Mouse (Mus musculus) neural tube, embryonic 13.5 days (tissue): Measurements from ENCODE around the gene Misp. TPM values are rescaled to one million over a fixed set of nuclear protein-coding genes. Genes with fewer than 3 reads are reported as not detected.

Experiments
- ATAC-seq: fragments of 200-750 bp; cut with Nextera tagmentation; 2 replicates; pipeline ENCODE4 v1.8.0; 2017; ENCODE audit warnings: low read depth, mild to moderate bottlenecking, moderate TSS enrichment, moderate library complexity
- H3K27ac ChIP-seq: fragments of 300-500 bp; sonication (generic); replicated peaks from 2 replicates; pipeline ENCODE4 v1.5.1; 2015; ENCODE audit warnings: moderate library complexity, mild to moderate bottlenecking, inconsistent platforms
- H3K27me3 ChIP-seq: fragments of 300-500 bp; sonication (generic); 2 replicates; pipeline ENCODE4 v1.6.1; 2015; ENCODE audit warnings: mild to moderate bottlenecking, inconsistent platforms
- H3K36me3 ChIP-seq: fragments of 300-500 bp; sonication (generic); 2 replicates; pipeline ENCODE4 v1.6.1; 2015; ENCODE audit warnings: mild to moderate bottlenecking, inconsistent platforms
- H3K4me1 ChIP-seq: fragments of 300-500 bp; sonication (generic); replicated peaks from 2 replicates; pipeline ENCODE4 v1.6.1; 2015; ENCODE audit warnings: inconsistent platforms
- H3K4me2 ChIP-seq: fragments of 300-500 bp; sonication (generic); 2 replicates; pipeline ENCODE4 v1.6.1; 2015; ENCODE audit warnings: inconsistent platforms, mild to moderate bottlenecking, moderate library complexity
- H3K4me3 ChIP-seq: fragments of 300-500 bp; sonication (generic); 2 replicates; pipeline ENCODE4 v1.5.1; 2015; ENCODE audit warnings: mild to moderate bottlenecking, inconsistent platforms
- H3K9ac ChIP-seq: fragments of 300-500 bp; sonication (generic); 2 replicates; pipeline ENCODE4 v1.6.1; 2015; ENCODE audit warnings: moderate library complexity, mild to moderate bottlenecking, inconsistent platforms
- H3K9me3 ChIP-seq: fragments of 300-500 bp; sonication (generic); 2 replicates; pipeline ENCODE4 v1.6.1; 2016; ENCODE audit warnings: inconsistent platforms
- WGBS: fragments of 180-500 bp; shearing (Covaris S2); methylation state at CpG from one replicate; pipeline ENCODE4 v1.1.7; 2015; 5-methylcytosine and 5-hydroxymethylcytosine counted together
- polyA plus RNA-seq: library from polyadenylated mRNA; unstranded; fragments of >200 nt; fragmentation: Nextera tagmentation; extraction: Ambion mirVana; gene quantifications from 2 replicates; pipeline ENCODE4 v1.2.1, GENCODE M21; 2015

Gene Misp
- polyA plus RNA-seq, 1 experiment from 2014 or later, result 2.5 TPM

DNA sequence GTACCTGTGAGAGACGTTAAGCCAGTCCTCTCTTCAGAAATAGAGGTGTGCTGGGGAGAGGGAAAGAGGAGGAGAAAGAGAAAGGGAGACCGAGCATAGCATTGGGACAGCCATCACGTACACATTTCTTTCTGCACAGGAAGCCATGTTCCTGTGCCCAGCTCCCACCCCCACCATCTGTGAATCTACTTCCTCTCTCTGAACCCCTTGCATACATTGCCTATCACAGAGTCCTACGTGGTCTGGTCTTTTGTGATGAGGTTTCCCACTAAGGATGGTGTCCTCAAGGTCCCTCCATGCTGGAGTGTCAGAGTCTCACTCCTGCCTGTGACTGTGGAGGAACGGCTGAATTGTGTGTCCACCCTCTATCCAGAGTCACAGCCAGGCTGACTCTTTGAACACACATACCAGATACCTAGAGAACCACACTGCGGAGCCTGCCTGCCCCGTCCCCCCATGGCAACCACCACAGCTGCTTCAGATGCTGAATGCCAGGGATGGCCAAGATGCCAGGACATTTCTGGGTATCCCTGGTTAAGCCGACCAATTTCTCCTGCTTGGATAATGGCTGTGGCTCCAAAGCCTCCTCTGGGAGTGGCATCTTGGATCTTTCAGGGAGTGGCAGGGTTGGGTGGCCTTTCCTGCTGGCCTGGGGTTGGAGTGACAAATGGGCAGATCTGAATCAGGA is 29.3 kb downstream of the Misp start:
- 91% methylated on average over 8 of the region's 8 CpGs for WGBS
- ATAC-seq, result no peak
- H3K4me2 ChIP-seq, result no peak overlapping the region
- no peak overlapping the region; the same call in 1 of the 2 replicates for H3K9ac ChIP-seq
- peaks cover 26% of the 10 kb centered on the region for H3K4me1 ChIP-seq
- H3K27ac ChIP-seq, result no peak overlapping the region
- H3K4me3 ChIP-seq, result no peak overlapping the region
- H3K9me3 ChIP-seq, result no peaks in the 10 kb centered on the region
- no peaks in the 10 kb centered on the region for H3K27me3 ChIP-seq
- H3K36me3 ChIP-seq, result no peaks in the 10 kb centered on the region

DNA sequence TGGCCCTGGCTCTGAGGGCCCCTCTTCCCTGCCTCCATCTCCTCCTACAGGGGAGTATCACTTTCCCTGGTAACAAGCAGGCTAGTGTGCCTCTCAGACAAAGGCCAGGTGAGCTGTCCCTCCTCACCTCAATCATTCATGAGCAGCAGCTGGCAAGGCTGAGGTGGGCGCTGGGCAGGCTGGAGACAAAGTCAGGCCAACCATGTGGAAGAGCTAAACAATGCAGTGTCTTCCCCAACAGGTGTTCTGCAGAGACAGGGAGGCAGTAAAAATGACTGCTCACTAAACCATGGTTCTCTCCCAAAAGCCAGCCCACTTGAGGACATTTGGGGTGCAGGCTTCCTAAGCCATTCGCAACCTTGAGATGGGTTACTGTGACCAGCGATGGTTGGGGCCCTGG is 30.9 kb downstream of the Misp start:
- no peaks in the 10 kb centered on the region for H3K27me3 ChIP-seq
- peaks cover 39% of the 10 kb centered on the region for H3K4me1 ChIP-seq
- H3K27ac ChIP-seq, result peak overlapping the region; percentile 99
- no peaks in the 10 kb centered on the region for H3K9me3 ChIP-seq
- 72% methylated on average over 3 of the region's 3 CpGs for WGBS
- peak overlapping the region; percentile 72 for H3K4me2 ChIP-seq
- peak overlapping the region; percentile 80 for H3K9ac ChIP-seq
- H3K4me3 ChIP-seq, result 0 out of 2 replicates have a peak overlapping the region, but pooled peaks have one; percentile 70
- ATAC-seq, result no peak
- peaks cover 4% of the 10 kb centered on the region; the same call in 1 of the 2 replicates for H3K36me3 ChIP-seq

DNA sequence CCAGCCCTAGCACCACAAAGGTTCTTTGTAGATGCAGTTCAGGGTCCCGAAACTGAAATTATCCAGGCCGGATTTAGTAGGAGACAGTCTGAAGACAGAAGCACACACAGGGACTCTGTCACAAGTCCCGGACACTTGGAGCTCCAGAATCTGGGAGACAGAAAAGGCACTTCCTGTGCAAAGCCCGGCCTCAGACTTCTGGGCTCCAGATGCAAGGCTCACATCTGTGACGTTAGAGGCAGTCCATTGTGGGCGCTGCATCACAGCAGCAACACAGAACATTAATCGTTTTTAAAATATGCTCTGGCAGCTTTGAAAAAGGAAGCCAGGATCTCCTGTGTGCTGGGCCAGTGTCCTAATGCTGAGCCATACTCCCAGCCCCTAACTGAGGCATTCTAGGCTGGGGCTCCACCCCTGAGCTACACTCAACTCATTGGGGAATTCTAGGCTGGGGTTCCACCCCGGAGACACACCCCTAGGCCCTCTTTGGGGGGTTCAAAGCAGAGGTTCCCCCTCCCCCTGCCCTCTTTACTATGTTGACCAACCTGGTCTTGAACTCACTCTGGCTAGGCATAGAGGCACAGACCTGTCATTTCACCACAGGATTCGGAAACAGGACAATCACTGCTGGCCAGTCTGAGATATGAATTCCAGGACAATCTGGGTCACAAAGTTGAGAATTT is 31.5 kb downstream of the Misp start:
- peak overlapping the region; percentile 99 for H3K27ac ChIP-seq
- no peak for ATAC-seq
- 55% methylated on average over 9 of the region's 9 CpGs for WGBS
- no peaks in the 10 kb centered on the region for H3K27me3 ChIP-seq
- no peaks in the 10 kb centered on the region for H3K9me3 ChIP-seq
- peaks cover 45% of the 10 kb centered on the region for H3K4me1 ChIP-seq
- H3K9ac ChIP-seq, result peak overlapping the region; percentile 80
- peaks cover 10% of the 10 kb centered on the region for H3K36me3 ChIP-seq
- H3K4me3 ChIP-seq, result peak overlapping the region; percentile 70
- peak overlapping the region; percentile 72 for H3K4me2 ChIP-seq

DNA sequence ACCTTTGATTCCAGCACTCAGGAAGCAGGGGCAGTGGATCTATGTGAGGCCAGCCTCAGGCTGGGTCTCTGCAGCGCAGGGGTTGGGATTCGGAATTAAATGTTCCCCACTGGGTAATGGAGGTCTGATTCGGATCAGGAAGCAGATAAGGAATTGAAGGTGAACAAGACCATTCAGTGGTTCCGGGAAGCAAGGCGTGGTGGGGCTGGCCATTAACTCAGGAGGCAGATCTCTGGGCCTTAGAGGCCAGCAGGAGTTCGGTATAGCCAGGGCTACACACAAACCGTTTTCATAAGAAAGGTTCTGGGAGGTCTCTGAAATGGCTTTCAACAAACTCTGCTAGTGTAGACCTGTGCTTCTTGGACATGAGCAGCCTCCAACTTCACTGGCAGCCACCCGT is 32.0 kb downstream of the Misp start:
- WGBS, result 21% methylated on average over 8 of the region's 8 CpGs
- Histone ChIP-seq H3K27ac (peak overlapping the region; percentile 99), H3K36me3 (peaks cover 12% of the 10 kb centered on the region), H3K4me2 (peak overlapping the region; percentile 72), H3K9ac (peak overlapping the region; percentile 80), H3K9me3 (no peaks in the 10 kb centered on the region), H3K4me1 (peaks cover 50% of the 10 kb centered on the region), H3K4me3 (peak overlapping the region; percentile 70), H3K27me3 (no peaks in the 10 kb centered on the region)
- no peak for ATAC-seq

DNA sequence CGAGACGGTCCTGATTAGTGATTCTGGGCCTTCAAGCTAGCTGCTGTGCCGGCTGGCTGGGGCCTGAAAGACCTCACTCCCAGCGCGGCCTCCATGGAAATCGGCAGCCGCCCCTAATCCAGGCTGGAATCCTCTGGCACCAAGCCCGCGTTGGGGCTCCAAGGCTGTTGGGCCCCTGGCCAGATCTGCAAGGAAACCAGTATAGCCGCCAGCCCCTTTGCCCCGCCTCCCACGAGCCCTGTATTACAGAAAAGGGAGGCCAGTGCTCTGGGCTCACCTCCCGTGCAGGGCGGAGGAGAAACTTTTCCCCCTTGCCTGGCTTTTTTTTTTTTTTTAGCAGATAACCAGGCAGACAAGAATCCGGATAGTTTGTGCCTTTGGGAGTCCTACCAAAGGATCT is 32.6 kb downstream of the Misp start:
- 0% methylated on average over 15 of the region's 15 CpGs for WGBS
- Histone ChIP-seq H3K36me3 (peaks cover 15% of the 10 kb centered on the region), H3K9me3 (no peaks in the 10 kb centered on the region), H3K9ac (peak overlapping the region; percentile 80), H3K27me3 (no peaks in the 10 kb centered on the region), H3K4me2 (peak overlapping the region; percentile 72), H3K27ac (peak overlapping the region; percentile 99), H3K4me3 (peak overlapping the region; percentile 70), H3K4me1 (peaks cover 56% of the 10 kb centered on the region)
- peak; percentile 36 for ATAC-seq

DNA sequence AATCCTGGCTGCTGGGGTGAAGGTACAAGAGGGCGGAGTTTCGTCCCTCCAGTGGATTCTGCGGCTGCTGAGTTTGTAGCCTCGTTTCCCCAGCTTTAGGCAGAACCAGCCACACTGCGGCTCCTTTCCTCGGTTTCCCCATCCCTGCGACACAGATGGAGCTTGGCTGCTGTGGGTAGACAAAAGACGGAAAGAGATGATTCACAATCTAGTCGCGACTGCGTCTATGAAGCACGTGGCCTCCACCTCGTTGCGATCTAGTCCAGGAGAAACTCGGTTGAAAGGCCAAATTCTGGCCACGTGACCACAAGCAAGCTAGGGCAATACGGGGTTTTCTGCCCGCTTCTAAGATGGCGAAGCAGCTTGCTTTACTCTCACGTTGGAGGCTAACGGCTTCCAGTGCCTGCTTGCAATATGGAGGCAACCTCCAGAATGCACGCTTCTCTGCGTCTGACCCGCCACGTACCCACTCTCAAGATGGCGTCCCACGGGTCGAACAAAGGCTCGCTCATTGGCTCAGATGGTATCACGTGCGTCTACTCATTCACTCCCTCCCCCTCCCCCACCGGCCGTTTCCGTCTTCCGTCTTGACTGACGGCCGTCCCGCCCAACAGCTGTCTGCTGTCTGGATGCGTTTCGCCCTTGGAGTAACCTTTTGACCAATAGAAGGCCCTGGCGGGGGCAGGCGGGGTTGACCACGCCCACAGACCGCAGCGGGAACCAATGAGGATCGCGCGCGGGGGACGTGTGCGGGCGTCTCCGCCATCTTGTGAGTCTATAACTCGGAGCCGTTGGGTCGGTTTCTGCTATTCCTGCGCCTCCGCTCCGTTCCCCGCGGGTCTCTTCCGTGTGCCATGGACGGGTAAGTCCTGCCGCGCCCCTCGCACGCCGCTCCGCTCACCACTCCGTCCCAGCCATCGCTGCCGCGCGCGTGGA is 33.3 kb downstream of the Misp start, which contains the start of gene Ptbp1:
Gene Ptbp1 (plus strand): TSS at position 568 of the 936 bp plus-strand sequence.
- H3K4me1 ChIP-seq, result peaks cover 63% of the 10 kb centered on the region
- peaks cover 22% of the 10 kb centered on the region for H3K36me3 ChIP-seq
- H3K4me3 ChIP-seq, result peak within 1 kb of the TSS; percentile 70
- H3K4me2 ChIP-seq, result peak within 1 kb of the TSS; percentile 98
- peak within 1 kb of the TSS; percentile 98 for H3K9ac ChIP-seq
- no peaks in the 10 kb centered on the region for H3K27me3 ChIP-seq
- peak; percentile 93 for ATAC-seq
- under 1% methylated on average over 75 of the region's 75 CpGs for WGBS
- no peaks in the 10 kb centered on the region for H3K9me3 ChIP-seq
- peak within 1 kb of the TSS; percentile 100 for H3K27ac ChIP-seq

DNA sequence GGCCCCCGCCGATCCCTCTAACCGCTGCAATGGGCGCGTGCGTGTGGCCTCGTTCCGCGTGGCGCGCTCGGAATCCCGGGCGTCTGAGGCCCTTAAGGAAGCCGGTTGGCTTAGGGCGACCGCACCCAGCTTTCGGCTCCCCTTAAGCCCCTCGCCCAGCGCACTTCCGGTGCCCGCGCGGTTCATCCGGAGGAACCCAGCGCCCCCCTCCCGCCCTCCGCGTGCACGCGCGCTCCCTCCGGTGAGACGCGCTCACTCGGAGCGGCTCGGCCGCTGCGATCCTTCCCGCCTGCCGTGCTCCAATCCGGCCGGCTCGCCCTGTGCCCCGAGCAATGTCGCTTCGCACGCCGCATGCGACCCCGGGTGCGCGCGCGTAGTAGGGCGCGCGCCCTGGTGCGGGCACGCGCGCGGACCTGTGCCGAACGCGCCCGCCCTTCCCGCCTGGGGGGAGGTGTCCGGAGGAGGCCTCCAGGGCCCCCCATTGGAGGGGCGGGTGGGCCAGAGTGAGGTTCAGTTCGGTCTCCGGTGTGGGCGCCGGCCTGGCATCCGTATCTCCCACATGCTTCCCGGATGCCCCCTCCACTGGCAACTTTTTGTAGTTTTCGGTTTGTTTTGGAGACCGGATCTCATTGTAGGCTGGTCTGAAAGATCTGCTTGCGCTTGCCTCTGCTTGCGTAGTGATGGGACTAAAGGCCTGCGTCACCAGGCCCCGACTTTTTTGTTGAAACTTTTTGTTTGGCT is 34.2 kb downstream of the Misp start:
- Histone ChIP-seq H3K27ac (peak overlapping the region; percentile 100), H3K4me3 (peak overlapping the region; percentile 70), H3K36me3 (peaks cover 31% of the 10 kb centered on the region), H3K9ac (peak overlapping the region; percentile 98), H3K27me3 (no peaks in the 10 kb centered on the region), H3K4me2 (peak overlapping the region; percentile 98), H3K4me1 (peaks cover 71% of the 10 kb centered on the region), H3K9me3 (no peaks in the 10 kb centered on the region)
- WGBS, result under 1% methylated on average over 83 of the region's 83 CpGs
- ATAC-seq, result peak; percentile 54

DNA sequence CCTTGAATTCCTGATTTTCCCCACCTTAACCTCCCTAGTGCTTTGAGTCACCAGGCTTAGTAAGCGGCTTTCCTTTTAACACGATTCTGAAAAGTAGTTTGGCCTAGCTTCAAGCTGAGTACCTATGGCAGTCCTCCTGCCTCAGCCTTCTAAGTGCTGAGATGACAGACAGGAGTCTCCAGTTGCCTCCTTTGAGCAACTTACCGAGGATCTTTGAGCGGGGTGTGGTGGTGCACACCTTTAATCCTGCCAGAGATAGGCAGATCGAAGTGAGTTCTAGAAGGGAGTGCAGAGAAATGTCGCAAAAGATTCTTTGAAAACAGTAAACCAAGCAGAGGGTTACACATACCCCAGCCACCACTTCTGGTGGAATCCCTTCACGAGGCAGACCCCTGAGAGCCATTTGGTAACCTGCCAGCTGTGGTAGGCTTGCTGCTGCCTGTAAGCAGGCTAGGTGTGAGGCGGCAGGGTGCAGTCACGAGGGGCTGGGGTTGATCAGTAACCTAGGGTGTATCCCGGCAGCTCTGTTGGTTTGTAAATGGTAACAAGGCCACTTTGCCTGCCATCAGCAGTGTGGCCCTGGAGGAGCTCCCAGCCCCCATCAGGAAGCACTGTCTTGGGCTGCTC is 34.9 kb downstream of the Misp start:
- H3K4me2 ChIP-seq, result peak overlapping the region; percentile 98
- H3K27ac ChIP-seq, result peak overlapping the region; percentile 100
- H3K4me1 ChIP-seq, result peaks cover 75% of the 10 kb centered on the region
- 5% methylated on average over 10 of the region's 10 CpGs for WGBS
- H3K4me3 ChIP-seq, result peak overlapping the region; percentile 70
- H3K36me3 ChIP-seq, result peaks cover 38% of the 10 kb centered on the region
- H3K9ac ChIP-seq, result peak overlapping the region; percentile 98
- no peaks in the 10 kb centered on the region for H3K9me3 ChIP-seq
- ATAC-seq, result no peak
- H3K27me3 ChIP-seq, result no peaks in the 10 kb centered on the region

DNA sequence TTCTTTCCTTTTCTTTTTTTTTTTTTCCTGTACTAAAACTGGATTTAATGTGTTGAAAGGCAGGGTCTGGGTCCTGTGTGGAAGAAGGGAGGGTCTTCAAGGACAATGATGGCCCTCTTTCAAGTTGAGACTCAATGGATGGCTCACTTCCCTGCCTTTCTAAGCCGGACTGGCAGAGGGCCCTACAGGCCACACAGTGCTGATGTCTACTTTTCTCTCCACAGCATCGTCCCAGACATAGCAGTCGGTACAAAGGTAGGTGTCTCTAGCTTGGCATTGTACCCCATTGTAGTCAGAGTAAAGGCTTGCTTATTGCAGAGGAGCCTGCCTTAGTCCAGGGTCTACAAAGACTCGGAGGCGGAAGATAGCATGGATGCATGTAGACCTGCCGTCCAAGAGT is 35.5 kb downstream of the Misp start:
- H3K27me3 ChIP-seq, result no peaks in the 10 kb centered on the region
- WGBS, result 51% methylated on average over 6 of the region's 6 CpGs
- ATAC-seq, result no peak
- peaks cover 77% of the 10 kb centered on the region for H3K4me1 ChIP-seq
- H3K36me3 ChIP-seq, result peaks cover 44% of the 10 kb centered on the region
- peak overlapping the region; percentile 98 for H3K4me2 ChIP-seq
- peak overlapping the region; percentile 100 for H3K27ac ChIP-seq
- peak overlapping the region; percentile 98 for H3K9ac ChIP-seq
- no peaks in the 10 kb centered on the region for H3K9me3 ChIP-seq
- H3K4me3 ChIP-seq, result peak overlapping the region; percentile 70

DNA sequence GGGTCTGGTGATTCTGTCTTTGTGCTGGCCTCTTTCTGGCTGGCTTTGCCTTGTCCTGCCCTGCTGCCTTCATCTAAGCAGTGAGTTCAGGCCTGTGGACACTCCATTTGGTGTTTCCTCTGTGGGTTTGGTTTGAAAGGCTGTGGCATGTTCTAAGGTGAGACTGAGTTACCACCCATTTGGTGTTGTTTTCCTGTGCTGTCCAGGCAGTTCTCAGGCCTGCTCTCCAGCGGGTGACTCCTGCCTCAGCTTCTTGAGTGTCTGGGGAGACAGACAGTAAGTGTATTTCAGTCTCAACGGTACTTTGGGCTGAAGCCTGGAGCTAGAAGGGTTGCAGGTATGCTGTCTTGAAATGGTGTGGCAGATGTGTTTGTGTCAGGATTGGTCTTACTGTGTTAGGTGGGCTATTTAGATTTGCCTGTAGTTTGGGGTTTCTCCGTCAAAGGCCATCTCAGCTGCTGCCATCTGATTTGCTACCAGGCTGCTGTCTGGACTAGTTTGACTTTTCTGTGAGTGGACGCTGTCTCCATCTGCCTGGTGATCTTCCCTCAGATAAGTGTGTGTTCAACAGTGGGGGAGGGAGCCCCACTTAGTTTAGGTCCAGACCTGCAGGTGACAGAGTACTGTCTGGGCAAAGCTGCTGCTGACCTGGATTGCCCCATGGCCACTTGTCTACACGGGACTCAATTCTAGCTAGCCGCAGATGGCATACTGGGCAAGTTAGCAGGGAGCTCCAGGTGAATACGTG is 36.1 kb downstream of the Misp start:
- ATAC-seq, result no peak
- Histone ChIP-seq H3K9me3 (no peaks in the 10 kb centered on the region), H3K4me1 (peaks cover 73% of the 10 kb centered on the region), H3K27me3 (no peaks in the 10 kb centered on the region), H3K9ac (peak overlapping the region; percentile 98), H3K4me3 (peak overlapping the region; percentile 70), H3K36me3 (peaks cover 50% of the 10 kb centered on the region), H3K27ac (peak overlapping the region; percentile 100), H3K4me2 (peak overlapping the region; percentile 98)
- WGBS, result 55% methylated on average over 7 of the region's 7 CpGs
